Mouse (Mus musculus): ENCODE measurements around the gene Ewsr1.

- TF ChIP-seq POLR2A (IDR thresholded peaks at IDR 0.05; ENCODE audit: control insufficient read depth in 1 of 2, insufficient read depth in 1 of 2, low read depth in 1 of 2, low read length in 2 of 2, poor library complexity in 1 of 2): no peak
- no peak for TF ChIP-seq RCOR1 (IDR thresholded peaks at IDR 0.05; ENCODE audit: low read depth, low read length)
- TF ChIP-seq CTCF (IDR thresholded peaks at IDR 0.05 in 2 of 3, conservative IDR thresholded peaks at IDR 0.05 in 1 of 3; ENCODE audit: control insufficient read depth in 1 of 3, insufficient read depth in 1 of 3, low read depth in 2 of 3, low read length in 3 of 3, poor library complexity in 1 of 3, severe bottlenecking in 1 of 3): no peak
- TF ChIP-seq HCFC1 (IDR thresholded peaks at IDR 0.05; ENCODE audit: low read depth, low read length): no peak
- TF ChIP-seq E2F4 (IDR thresholded peaks at IDR 0.05; ENCODE audit: borderline replicate concordance, low read depth, low read length): no peak
- TF ChIP-seq KAT2A (conservative IDR thresholded peaks at IDR 0.05; ENCODE audit: low read depth, low read length): no peak
- no peak for TF ChIP-seq CHD2 (IDR thresholded peaks at IDR 0.05; ENCODE audit: low read length)
- no peak for TF ChIP-seq MEF2A (IDR thresholded peaks at IDR 0.05; ENCODE audit: extremely low read depth, insufficient replicate concordance, low read depth, low read length, poor library complexity, severe bottlenecking)
- TF ChIP-seq USF2 (IDR thresholded peaks at IDR 0.05; ENCODE audit: borderline replicate concordance in 1 of 2, insufficient read depth in 1 of 2, low read depth in 1 of 2, low read length in 2 of 2): no peak
- TF ChIP-seq EP300 (IDR thresholded peaks at IDR 0.05; ENCODE audit: low read depth in 1 of 2, low read length in 2 of 2): no peak
- no peak for TF ChIP-seq MAX (IDR thresholded peaks at IDR 0.05; ENCODE audit: low read length)
- TF ChIP-seq USF1 (IDR thresholded peaks at IDR 0.05; ENCODE audit: low read depth, low read length): no peak
Observed at GRCm38 (mm10) chr11:5141252-5141651, 42.2 kb upstream of the Ewsr1 start.
